Comparison of ENCODE assay signal across 21 mouse cellular contexts in the genomic region with DNA sequence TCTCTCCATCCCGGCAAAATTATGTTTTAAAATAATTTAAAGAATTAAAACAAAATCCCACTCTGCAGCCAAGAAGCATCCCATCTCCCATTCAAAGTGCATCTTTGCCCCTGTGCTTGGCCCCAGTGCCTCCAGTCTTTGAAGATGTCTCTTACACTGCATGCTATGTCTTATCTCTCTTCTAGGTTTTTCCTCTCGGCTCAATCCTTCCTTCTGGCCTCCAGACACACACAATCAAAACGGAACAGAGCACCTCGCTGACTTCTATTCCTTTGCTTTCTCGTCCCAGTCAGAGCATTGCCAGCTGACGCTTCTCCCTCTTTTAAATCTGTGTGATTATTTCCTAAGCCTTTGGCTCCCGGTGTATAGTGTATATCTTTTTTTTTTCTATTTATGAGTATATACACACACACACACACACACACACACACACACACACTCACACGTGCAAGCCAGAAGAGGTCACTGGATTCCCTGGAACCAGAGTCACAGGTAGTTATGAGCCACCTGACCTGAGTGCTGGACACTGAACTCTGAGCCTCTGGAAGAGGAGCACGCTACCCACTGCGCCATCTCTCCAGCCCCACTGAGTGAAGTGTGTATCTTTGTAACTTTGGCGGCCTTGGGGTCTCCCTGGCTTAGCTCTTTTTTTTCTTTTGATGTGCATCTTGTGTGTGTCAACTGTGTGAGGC. TPM values are rescaled to one million over a fixed set of nuclear protein-coding genes. Genes with fewer than 3 reads are reported as not detected.
A peak's percentile ranks its signal among the peaks of the same experiment; 100 is the strongest.
DNase-seq lines count a peak whose midpoint lies in the region; ATAC-seq and TF ChIP-seq lines count a peak whose summit lies in the region.
"Had no signal": no experiment of that assay in that cellular context is flagged by ENCODE, and none has a peak within 500 bp of the region (broad histone marks: within the 10 kb centered on the region; RNA-seq: fewer than 3 reads in every experiment).

No protein-coding gene starts in this region.

- peak overlapping the region; percentile 56 for H3K4me2 ChIP-seq in heart, embryonic 14.5 days (ENCODE audit: low read length)
- no peak overlapping the region for H3K4me2 ChIP-seq in midbrain, embryonic 13.5 days (replicated peaks)
- no peak overlapping the region for H3K4me2 ChIP-seq in midbrain, postnatal 0 days (ENCODE audit: low read depth, low read length, poor library complexity, severe bottlenecking)
- H3K4me2 ChIP-seq in liver, embryonic 14.5 days (ENCODE audit: low read depth): peak overlapping the region; percentile 68
- H3K4me2 ChIP-seq: embryonic facial prominence, embryonic 15.5 days; limb, embryonic 12.5 days had no signal

- intact Hi-C loops in heart, postnatal 10 days (cut with DNase I): no loop called here

- 45% methylated on average over 11 of the region's 11 CpGs for WGBS in heart, embryonic 14.5 days
- 81% methylated on average over 11 of the region's 11 CpGs for WGBS in midbrain, embryonic 13.5 days
- WGBS in midbrain, postnatal 0 days: 76% methylated on average over 11 of the region's 11 CpGs
- WGBS in liver, embryonic 14.5 days (ENCODE audit: insufficient replicate concordance): 36% methylated on average over 11 of the region's 11 CpGs

- H3K36me3 ChIP-seq in heart, embryonic 14.5 days (ENCODE audit: control insufficient read depth, insufficient read depth, low read length): no peaks in the 10 kb centered on the region
- no peaks in the 10 kb centered on the region for H3K36me3 ChIP-seq in midbrain, embryonic 13.5 days
- H3K36me3 ChIP-seq in midbrain, postnatal 0 days (ENCODE audit: insufficient read depth, low read length): no peaks in the 10 kb centered on the region
- H3K36me3 ChIP-seq in liver, embryonic 14.5 days (replicated peaks; ENCODE audit: control insufficient read depth, insufficient read depth, low read depth): no peaks in the 10 kb centered on the region
- H3K36me3 ChIP-seq: embryonic facial prominence, embryonic 15.5 days; limb, embryonic 12.5 days had no signal

- no peak for TF ChIP-seq CTCF in midbrain, postnatal 0 days (IDR thresholded peaks at IDR 0.05)
- no peak for TF ChIP-seq CTCF in liver, embryonic 14.5 days (IDR thresholded peaks at IDR 0.05; ENCODE audit: low read depth)

- no peaks in the 10 kb centered on the region for H3K9me3 ChIP-seq in heart, embryonic 14.5 days (ENCODE audit: control insufficient read depth, low read length)
- no peaks in the 10 kb centered on the region for H3K9me3 ChIP-seq in midbrain, embryonic 13.5 days
- no peaks in the 10 kb centered on the region for H3K9me3 ChIP-seq in midbrain, postnatal 0 days (ENCODE audit: low read length)
- H3K9me3 ChIP-seq in liver, embryonic 14.5 days (ENCODE audit: control insufficient read depth, low read length): no peaks in the 10 kb centered on the region
- H3K9me3 ChIP-seq: embryonic facial prominence, embryonic 15.5 days; limb, embryonic 12.5 days had no signal

- H3K27ac ChIP-seq in heart, embryonic 14.5 days (replicated peaks in 1 of 2; ENCODE audit: control insufficient read depth in 1 of 2, insufficient read depth in 1 of 2, low read depth in 2 of 2, low read length in 2 of 2): no peak overlapping the region
- H3K27ac ChIP-seq in midbrain, embryonic 13.5 days: no peak overlapping the region
- H3K27ac ChIP-seq in midbrain, postnatal 0 days (ENCODE audit: low read depth, low read length): no peak overlapping the region
- peak overlapping the region; percentile 30 for H3K27ac ChIP-seq in liver, embryonic 14.5 days
- H3K27ac ChIP-seq: limb, embryonic 12.5 days had no signal

- ATAC-seq in heart, embryonic 14.5 days (ENCODE audit: insufficient number of reproducible peaks, insufficient read depth, low FRiP score, low read depth): no peak
- no peak for ATAC-seq in midbrain, embryonic 13.5 days
- no peak for ATAC-seq in midbrain, postnatal 0 days (ENCODE audit: low FRiP score)
- ATAC-seq in liver, embryonic 14.5 days (ENCODE audit: insufficient read depth): no peak
- ATAC-seq in erythroid progenitor cell, adult 5-6 weeks (replicated peaks; ENCODE audit: low FRiP score, poor library complexity, severe bottlenecking): no peak
- ATAC-seq: activated CD4-positive, CD25-positive, alpha-beta regulatory T cell, adult 4 months; forebrain, embryonic 16.5 days had no signal

- no peak for DNase-seq in heart, postnatal 10 days
- DNase-seq in midbrain, postnatal 0 days (ENCODE audit: low spot score): no peak
- no peak for DNase-seq in liver, embryonic 14.5 days (ENCODE audit: low read depth in 3 of 3, low spot score in 3 of 3)
- no peak for DNase-seq in urinary bladder, postnatal 25 days (ENCODE audit: low spot score)
- DNase-seq: cerebellum, adult 11-12 months; gastrocnemius, postnatal 10 days; kidney, adult 11 months; kidney, postnatal 36 days; retina, postnatal 1 day; thymus, adult 18-20 months had no signal

- H3K9ac ChIP-seq in heart, embryonic 14.5 days (ENCODE audit: low read length): peak overlapping the region; percentile 48
- peak overlapping the region; percentile 47; the same call in 1 of the 2 replicates for H3K9ac ChIP-seq in midbrain, embryonic 13.5 days (replicated peaks)
- no peak overlapping the region; the same call in 1 of the 2 replicates for H3K9ac ChIP-seq in midbrain, postnatal 0 days (replicated peaks; ENCODE audit: low read length, poor library complexity, severe bottlenecking)
- peak overlapping the region; percentile 49 for H3K9ac ChIP-seq in liver, embryonic 14.5 days (replicated peaks)
- H3K9ac ChIP-seq: embryonic facial prominence, embryonic 15.5 days had no signal

- peaks cover 5% of the 10 kb centered on the region; the same call in 1 of the 2 replicates for H3K27me3 ChIP-seq in heart, embryonic 14.5 days (ENCODE audit: control insufficient read depth, insufficient read depth, low read length)
- H3K27me3 ChIP-seq in midbrain, embryonic 13.5 days: no peaks in the 10 kb centered on the region
- H3K27me3 ChIP-seq in midbrain, postnatal 0 days (ENCODE audit: insufficient read depth, low read length): no peaks in the 10 kb centered on the region
- H3K27me3 ChIP-seq in liver, embryonic 14.5 days (ENCODE audit: control insufficient read depth, insufficient read depth, low read length): no peaks in the 10 kb centered on the region
- H3K27me3 ChIP-seq: embryonic facial prominence, embryonic 15.5 days; limb, embryonic 12.5 days had no signal

- TF ChIP-seq EP300 in liver, embryonic 14.5 days (IDR thresholded peaks at IDR 0.05; ENCODE audit: low read depth): no peak

- H3K4me1 ChIP-seq in heart, embryonic 14.5 days (ENCODE audit: control insufficient read depth in 2 of 2, insufficient read depth in 2 of 2, low read length in 2 of 2): peaks cover 9 to 19% of the 10 kb centered on the region in 2 experiments
- peaks cover 19% of the 10 kb centered on the region for H3K4me1 ChIP-seq in midbrain, embryonic 13.5 days (replicated peaks)
- no peaks in the 10 kb centered on the region for H3K4me1 ChIP-seq in midbrain, postnatal 0 days (ENCODE audit: insufficient read depth, low read length)
- H3K4me1 ChIP-seq in liver, embryonic 14.5 days (replicated peaks; ENCODE audit: control insufficient read depth in 2 of 2, insufficient read depth in 2 of 2, low read length in 1 of 2): peaks cover 18 to 38% of the 10 kb centered on the region in 2 experiments

- peak overlapping the region in 1 of 2 experiments; percentile 9; a peak in 1 of 4 replicates for H3K4me3 ChIP-seq in heart, embryonic 14.5 days (ENCODE audit: control insufficient read depth in 1 of 2, insufficient read depth in 1 of 2, low read depth in 1 of 2, low read length in 2 of 2)
- H3K4me3 ChIP-seq in midbrain, embryonic 13.5 days (replicated peaks): no peak overlapping the region
- H3K4me3 ChIP-seq in midbrain, postnatal 0 days (ENCODE audit: low read depth, low read length): no peak overlapping the region
- no peak overlapping the region; a peak in 1 of 4 replicates for H3K4me3 ChIP-seq in liver, embryonic 14.5 days (ENCODE audit: insufficient read depth in 1 of 2, low read depth in 2 of 2, low read length in 2 of 2)
- H3K4me3 ChIP-seq: embryonic facial prominence, embryonic 15.5 days; limb, embryonic 12.5 days had no signal

RNA-seq across cellular contexts. Expression of a gene that starts 5.1 kb away (rescaled TPM):
- 53.1 and 54.7 TPM in 2 replicates for polyA plus RNA-seq in heart, embryonic 14.5 days (2014; fragmentation: Nextera tagmentation; extraction: Ambion mirVana)
- 10 to 100 TPM; 21.1 to 24.0 TPM for total RNA-seq in heart, postnatal 10 days (2021)
- 56.6 and 68.3 TPM in 2 replicates for polyA plus RNA-seq in midbrain, embryonic 13.5 days (2015; fragmentation: Nextera tagmentation; extraction: Ambion mirVana)
- total RNA-seq in midbrain, postnatal 0 days (2014; rRNA removed): 43.1 and 46.3 TPM in 2 replicates
- 49.9 and 51.2 TPM in 2 replicates for polyA plus RNA-seq in midbrain, postnatal 0 days (2015; fragmentation: Nextera tagmentation; extraction: Ambion mirVana)
- polyA plus RNA-seq in liver, embryonic 14.5 days (2012; rRNA removed): 9.3 and 9.4 TPM in 2 replicates
- 21.8 and 23.1 TPM in 2 replicates for polyA plus RNA-seq in liver, embryonic 14.5 days (2014; fragmentation: Nextera tagmentation; extraction: Ambion mirVana)
- total RNA-seq in erythroid progenitor cell, adult 5-6 weeks (2015; ENCODE audit: low replicate concordance): 3.2 and 7.5 TPM in 2 replicates
- 1.1 and 2.7 TPM in 2 replicates for total RNA-seq in erythroid progenitor cell, adult 5-6 weeks (2017; ENCODE audit: low replicate concordance)

RNA-seq across cellular contexts. Expression of a gene that starts 24.9 kb away (rescaled TPM):
- polyA plus RNA-seq in heart, embryonic 14.5 days (2014; fragmentation: Nextera tagmentation; extraction: Ambion mirVana): not detected in 2 replicates
- not detected for total RNA-seq in heart, postnatal 10 days (2021)
- not detected in 2 replicates for polyA plus RNA-seq in midbrain, embryonic 13.5 days (2015; fragmentation: Nextera tagmentation; extraction: Ambion mirVana)
- total RNA-seq in midbrain, postnatal 0 days (2014; rRNA removed): not detected in 2 replicates
- not detected in 2 replicates for polyA plus RNA-seq in midbrain, postnatal 0 days (2015; fragmentation: Nextera tagmentation; extraction: Ambion mirVana)
- not detected in 2 replicates for polyA plus RNA-seq in liver, embryonic 14.5 days (2012; rRNA removed)
- polyA plus RNA-seq in liver, embryonic 14.5 days (2014; fragmentation: Nextera tagmentation; extraction: Ambion mirVana): not detected in 2 replicates
- total RNA-seq in erythroid progenitor cell, adult 5-6 weeks (2015; ENCODE audit: low replicate concordance): not detected in 2 replicates
- not detected in 2 replicates for total RNA-seq in erythroid progenitor cell, adult 5-6 weeks (2017; ENCODE audit: low replicate concordance)
- total RNA-seq: common myeloid progenitor, adult 5-6 weeks; gastrocnemius, postnatal 10 days; hematopoietic stem cell, adult 5-6 weeks; monocyte, adult 5-6 weeks had no signal
- polyA plus RNA-seq: activated CD4-positive, CD25-positive, alpha-beta regulatory T cell, adult 4 months; embryonic facial prominence, embryonic 15.5 days; forebrain, embryonic 16.5 days; limb, embryonic 12.5 days; neural tube, embryonic 14.5 days had no signal

RNA-seq across cellular contexts. Expression of a gene that starts 27.1 kb away (rescaled TPM):
- 6.4 and 7.4 TPM in 2 replicates for polyA plus RNA-seq in heart, embryonic 14.5 days (2014; fragmentation: Nextera tagmentation; extraction: Ambion mirVana)
- 10 to 100 TPM; 12.7 to 15.4 TPM for total RNA-seq in heart, postnatal 10 days (2021)
- polyA plus RNA-seq in midbrain, embryonic 13.5 days (2015; fragmentation: Nextera tagmentation; extraction: Ambion mirVana): 9.4 and 9.6 TPM in 2 replicates
- total RNA-seq in midbrain, postnatal 0 days (2014; rRNA removed): 31.2 and 31.6 TPM in 2 replicates
- 6.5 and 7.0 TPM in 2 replicates for polyA plus RNA-seq in midbrain, postnatal 0 days (2015; fragmentation: Nextera tagmentation; extraction: Ambion mirVana)
- polyA plus RNA-seq in liver, embryonic 14.5 days (2012; rRNA removed): 2.5 and 3.0 TPM in 2 replicates
- 3.4 and 3.5 TPM in 2 replicates for polyA plus RNA-seq in liver, embryonic 14.5 days (2014; fragmentation: Nextera tagmentation; extraction: Ambion mirVana)
- total RNA-seq in erythroid progenitor cell, adult 5-6 weeks (2015; ENCODE audit: low replicate concordance): 28.8 and 64.6 TPM in 2 replicates
- total RNA-seq in erythroid progenitor cell, adult 5-6 weeks (2017; ENCODE audit: low replicate concordance): 18.7 and 68.4 TPM in 2 replicates

Comparison
In these comparisons a context has a peak if more than half of its experiments do, and no peak if none do; other contexts are left out.
1. H3K4me2 ChIP-seq: peak in heart, embryonic 14.5 days (single experiment) and liver, embryonic 14.5 days (single experiment); none in midbrain, embryonic 13.5 days (single experiment) and midbrain, postnatal 0 days (single experiment).